Mouse (Mus musculus): ENCODE results near the gene Cltrn. TPM values are rescaled to one million over a fixed set of nuclear protein-coding genes. Genes with fewer than 3 reads are reported as not detected.

Cltrn gene
- polyA plus RNA-seq (2012; rRNA removed), result not detected in 2 replicates

- Histone ChIP-seq H3K4me3 (ENCODE audit: control insufficient read depth, low read depth, low read length) (no peak within 1 kb of the TSS), H3K27me3 (ENCODE audit: control insufficient read depth, insufficient read depth, low read length) (no peaks in the 10 kb centered on the region), H3K36me3 (ENCODE audit: control insufficient read depth, insufficient read depth, low read length) (no peaks in the 10 kb centered on the region), H3K27ac (ENCODE audit: control insufficient read depth, insufficient read depth, low read depth, low read length) (no peak within 1 kb of the TSS), H3K4me1 (ENCODE audit: control insufficient read depth, insufficient read depth, low read length) (no peaks in the 10 kb centered on the region)
- TF ChIP-seq POLR2A (IDR thresholded peaks at IDR 0.05; ENCODE audit: control insufficient read depth, low read depth, low read length) (no peak), CTCF (IDR thresholded peaks at IDR 0.05; ENCODE audit: control insufficient read depth, insufficient read depth, insufficient replicate concordance, low read depth, low read length) (no peak)
Measured at GRCm38 (mm10) chrX:164088582-164088981, at the start of gene Cltrn. Gene Cltrn, plus strand, starts transcription at chrX:164088830.

GRCm38 (mm10) chrX:164038882-164039281, 49.7 kb upstream of the Cltrn start:
- Histone ChIP-seq H3K27ac (ENCODE audit: control insufficient read depth, insufficient read depth, low read depth, low read length) (no peak overlapping the region), H3K4me1 (ENCODE audit: control insufficient read depth, insufficient read depth, low read length) (no peaks in the 10 kb centered on the region), H3K36me3 (ENCODE audit: control insufficient read depth, insufficient read depth, low read length) (no peaks in the 10 kb centered on the region), H3K4me3 (ENCODE audit: control insufficient read depth, low read depth, low read length) (no peak overlapping the region), H3K27me3 (ENCODE audit: control insufficient read depth, insufficient read depth, low read length) (no peaks in the 10 kb centered on the region)
- TF ChIP-seq CTCF (IDR thresholded peaks at IDR 0.05; ENCODE audit: control insufficient read depth, insufficient read depth, insufficient replicate concordance, low read depth, low read length) (no peak), POLR2A (IDR thresholded peaks at IDR 0.05; ENCODE audit: control insufficient read depth, low read depth, low read length) (no peak)

GRCm38 (mm10) chrX:164042069-164042468, 46.6 kb upstream of the Cltrn start:
- H3K4me3 ChIP-seq (ENCODE audit: control insufficient read depth, low read depth, low read length), result no peak overlapping the region
- no peaks in the 10 kb centered on the region for H3K36me3 ChIP-seq (ENCODE audit: control insufficient read depth, insufficient read depth, low read length)
- H3K4me1 ChIP-seq (ENCODE audit: control insufficient read depth, insufficient read depth, low read length), result no peaks in the 10 kb centered on the region
- no peaks in the 10 kb centered on the region for H3K27me3 ChIP-seq (ENCODE audit: control insufficient read depth, insufficient read depth, low read length)
- H3K27ac ChIP-seq (ENCODE audit: control insufficient read depth, insufficient read depth, low read depth, low read length), result no peak overlapping the region
- TF ChIP-seq POLR2A (IDR thresholded peaks at IDR 0.05; ENCODE audit: control insufficient read depth, low read depth, low read length) (no peak), CTCF (IDR thresholded peaks at IDR 0.05; ENCODE audit: control insufficient read depth, insufficient read depth, insufficient replicate concordance, low read depth, low read length) (no peak)

GRCm38 (mm10) chrX:164046736-164047135, 41.9 kb upstream of the Cltrn start:
- no peaks in the 10 kb centered on the region for H3K36me3 ChIP-seq (ENCODE audit: control insufficient read depth, insufficient read depth, low read length)
- no peak overlapping the region for H3K27ac ChIP-seq (ENCODE audit: control insufficient read depth, insufficient read depth, low read depth, low read length)
- no peaks in the 10 kb centered on the region for H3K4me1 ChIP-seq (ENCODE audit: control insufficient read depth, insufficient read depth, low read length)
- no peak overlapping the region for H3K4me3 ChIP-seq (ENCODE audit: control insufficient read depth, low read depth, low read length)
- no peak for TF ChIP-seq CTCF (IDR thresholded peaks at IDR 0.05; ENCODE audit: control insufficient read depth, insufficient read depth, insufficient replicate concordance, low read depth, low read length)
- H3K27me3 ChIP-seq (ENCODE audit: control insufficient read depth, insufficient read depth, low read length), result no peaks in the 10 kb centered on the region

- Histone ChIP-seq H3K27ac (ENCODE audit: control insufficient read depth, insufficient read depth, low read depth, low read length) (no peak overlapping the region), H3K27me3 (ENCODE audit: control insufficient read depth, insufficient read depth, low read length) (no peaks in the 10 kb centered on the region), H3K36me3 (ENCODE audit: control insufficient read depth, insufficient read depth, low read length) (no peaks in the 10 kb centered on the region), H3K4me1 (ENCODE audit: control insufficient read depth, insufficient read depth, low read length) (no peaks in the 10 kb centered on the region), H3K4me3 (ENCODE audit: control insufficient read depth, low read depth, low read length) (no peak overlapping the region)
- TF ChIP-seq POLR2A (IDR thresholded peaks at IDR 0.05; ENCODE audit: control insufficient read depth, low read depth, low read length), result no peak
- TF ChIP-seq CTCF (IDR thresholded peaks at IDR 0.05; ENCODE audit: control insufficient read depth, insufficient read depth, insufficient replicate concordance, low read depth, low read length), result no peak
Measured at GRCm38 (mm10) chrX:164055726-164056125, 32.9 kb upstream of the Cltrn start.

GRCm38 (mm10) chrX:164058523-164058922, 30.1 kb upstream of the Cltrn start:
- Histone ChIP-seq H3K27ac (ENCODE audit: control insufficient read depth, insufficient read depth, low read depth, low read length) (no peak overlapping the region), H3K4me1 (ENCODE audit: control insufficient read depth, insufficient read depth, low read length) (no peaks in the 10 kb centered on the region), H3K4me3 (ENCODE audit: control insufficient read depth, low read depth, low read length) (no peak overlapping the region), H3K27me3 (ENCODE audit: control insufficient read depth, insufficient read depth, low read length) (no peaks in the 10 kb centered on the region), H3K36me3 (ENCODE audit: control insufficient read depth, insufficient read depth, low read length) (no peaks in the 10 kb centered on the region)
- TF ChIP-seq POLR2A (IDR thresholded peaks at IDR 0.05; ENCODE audit: control insufficient read depth, low read depth, low read length) (no peak), CTCF (IDR thresholded peaks at IDR 0.05; ENCODE audit: control insufficient read depth, insufficient read depth, insufficient replicate concordance, low read depth, low read length) (no peak)

GRCm38 (mm10) chrX:164059070-164059469, 29.6 kb upstream of the Cltrn start:
- no peaks in the 10 kb centered on the region for H3K4me1 ChIP-seq (ENCODE audit: control insufficient read depth, insufficient read depth, low read length)

GRCm38 (mm10) chrX:164066185-164066584, 22.4 kb upstream of the Cltrn start:
- no peaks in the 10 kb centered on the region for H3K36me3 ChIP-seq (ENCODE audit: control insufficient read depth, insufficient read depth, low read length)
- H3K4me1 ChIP-seq (ENCODE audit: control insufficient read depth, insufficient read depth, low read length), result no peaks in the 10 kb centered on the region
- no peak overlapping the region for H3K4me3 ChIP-seq (ENCODE audit: control insufficient read depth, low read depth, low read length)
- H3K27ac ChIP-seq (ENCODE audit: control insufficient read depth, insufficient read depth, low read depth, low read length), result no peak overlapping the region
- no peaks in the 10 kb centered on the region for H3K27me3 ChIP-seq (ENCODE audit: control insufficient read depth, insufficient read depth, low read length)
- TF ChIP-seq CTCF (IDR thresholded peaks at IDR 0.05; ENCODE audit: control insufficient read depth, insufficient read depth, insufficient replicate concordance, low read depth, low read length) (peak; percentile 8; the same call in 1 of the 2 replicates), POLR2A (IDR thresholded peaks at IDR 0.05; ENCODE audit: control insufficient read depth, low read depth, low read length) (no peak)

More at GRCm38 (mm10) chrX:164059070-164059469, 29.6 kb upstream of the Cltrn start:
- no peak for TF ChIP-seq CTCF (IDR thresholded peaks at IDR 0.05; ENCODE audit: control insufficient read depth, insufficient read depth, insufficient replicate concordance, low read depth, low read length)
- no peak for TF ChIP-seq POLR2A (IDR thresholded peaks at IDR 0.05; ENCODE audit: control insufficient read depth, low read depth, low read length)
- no peak overlapping the region for H3K4me3 ChIP-seq (ENCODE audit: control insufficient read depth, low read depth, low read length)
- no peaks in the 10 kb centered on the region for H3K27me3 ChIP-seq (ENCODE audit: control insufficient read depth, insufficient read depth, low read length)
- no peak overlapping the region for H3K27ac ChIP-seq (ENCODE audit: control insufficient read depth, insufficient read depth, low read depth, low read length)
- H3K36me3 ChIP-seq (ENCODE audit: control insufficient read depth, insufficient read depth, low read length), result no peaks in the 10 kb centered on the region

All from testis, adult 2 months (tissue).